ENCODE assay signal across 8 mouse cellular contexts in genomic region chr12:44330216-44330719, GRCm38 (mm10). TPM values are rescaled to one million over a fixed set of nuclear protein-coding genes. Genes with fewer than 3 reads are reported as not detected.
A peak's percentile ranks its signal among the peaks of the same experiment; 100 is the strongest.
DNase-seq lines count a peak whose midpoint lies in the region; ATAC-seq and TF ChIP-seq lines count a peak whose summit lies in the region.

No protein-coding gene starts in this region.

- no peak for TF ChIP-seq CTCF in bone marrow macrophage, adult 2 months (IDR thresholded peaks at IDR 0.05; ENCODE audit: low read depth, low read length)

- peak overlapping the region; percentile 56 for H3K9ac ChIP-seq in kidney, embryonic 14.5 days (ENCODE audit: low read depth, low read length)
- H3K9ac ChIP-seq in liver, embryonic 15.5 days: no peak overlapping the region

- peaks cover 15% of the 10 kb centered on the region; the same call in 1 of the 2 replicates for H3K4me1 ChIP-seq in kidney, embryonic 14.5 days (ENCODE audit: control insufficient read depth, insufficient read depth, low read length)
- H3K4me1 ChIP-seq in bone marrow macrophage, adult 2 months (ENCODE audit: control insufficient read depth, insufficient read depth, low read length): peaks cover 4% of the 10 kb centered on the region
- peaks cover 41% of the 10 kb centered on the region for H3K4me1 ChIP-seq in forebrain, embryonic 10.5 days
- no peaks in the 10 kb centered on the region; the same call in 1 of the 2 replicates for H3K4me1 ChIP-seq in liver, embryonic 15.5 days (replicated peaks)

- peak overlapping the region; percentile 98 for H3K4me2 ChIP-seq in kidney, embryonic 14.5 days (replicated peaks; ENCODE audit: low read depth, low read length)
- H3K4me2 ChIP-seq in liver, embryonic 15.5 days: peak overlapping the region; percentile 72

- H3K27ac ChIP-seq in kidney, embryonic 14.5 days (ENCODE audit: low read depth, low read length): no peak overlapping the region
- H3K27ac ChIP-seq in bone marrow macrophage, adult 2 months (ENCODE audit: insufficient read depth, low read depth, low read length): no peak overlapping the region
- peak overlapping the region; percentile 87 for H3K27ac ChIP-seq in forebrain, embryonic 10.5 days
- no peak overlapping the region for H3K27ac ChIP-seq in liver, embryonic 15.5 days (replicated peaks)

- WGBS in kidney, embryonic 14.5 days: 3% methylated on average over 9 of the region's 9 CpGs
- under 1% methylated on average over 9 of the region's 9 CpGs for WGBS in forebrain, embryonic 10.5 days
- WGBS in liver, embryonic 15.5 days (ENCODE audit: insufficient replicate concordance): 2% methylated on average over 9 of the region's 9 CpGs

- DNase-seq in kidney, postnatal 25 days: no peak
- DNase-seq in forebrain, embryonic 10.5 days (ENCODE audit: extremely low spot score, low spot score): peak; percentile 34
- no peak for DNase-seq in thymus, postnatal 0 days (ENCODE audit: low spot score)
- no peak for DNase-seq in adrenal gland, adult 8-10 months
- DNase-seq in natural killer cell, adult 2 months (ENCODE audit: low spot score in 2 of 2): no peak

- peak overlapping the region; percentile 62 for H3K4me3 ChIP-seq in kidney, embryonic 14.5 days (ENCODE audit: low read length)
- peak overlapping the region; percentile 88 for H3K4me3 ChIP-seq in bone marrow macrophage, adult 2 months (ENCODE audit: insufficient read depth, low read length)
- peak overlapping the region; percentile 77 for H3K4me3 ChIP-seq in forebrain, embryonic 10.5 days
- H3K4me3 ChIP-seq in liver, embryonic 15.5 days (replicated peaks): no peak overlapping the region

- peaks cover 7% of the 10 kb centered on the region for H3K27me3 ChIP-seq in kidney, embryonic 14.5 days (ENCODE audit: control insufficient read depth, insufficient read depth, low read length)
- peaks cover 55% of the 10 kb centered on the region for H3K27me3 ChIP-seq in forebrain, embryonic 10.5 days (ENCODE audit: poor library complexity, severe bottlenecking)
- H3K27me3 ChIP-seq in liver, embryonic 15.5 days: peaks cover 49% of the 10 kb centered on the region

- TF ChIP-seq POLR2A in bone marrow macrophage, adult 2 months (IDR thresholded peaks at IDR 0.05; ENCODE audit: borderline replicate concordance, low read depth, low read length): no peak

- ATAC-seq in kidney, embryonic 14.5 days (ENCODE audit: low FRiP score, low TSS enrichment): no peak
- ATAC-seq in liver, embryonic 15.5 days (ENCODE audit: insufficient read depth): no peak

- H3K36me3 ChIP-seq in kidney, embryonic 14.5 days (ENCODE audit: control insufficient read depth, insufficient read depth, low read length): no peaks in the 10 kb centered on the region
- H3K36me3 ChIP-seq in forebrain, embryonic 10.5 days (replicated peaks): no peaks in the 10 kb centered on the region
- no peaks in the 10 kb centered on the region for H3K36me3 ChIP-seq in liver, embryonic 15.5 days (replicated peaks)

- no peaks in the 10 kb centered on the region for H3K9me3 ChIP-seq in kidney, embryonic 14.5 days (ENCODE audit: control insufficient read depth, low read length)
- no peaks in the 10 kb centered on the region for H3K9me3 ChIP-seq in forebrain, embryonic 10.5 days
- H3K9me3 ChIP-seq in liver, embryonic 15.5 days (replicated peaks): no peaks in the 10 kb centered on the region

RNA-seq across cellular contexts. Expression of gene Nrcam, which starts 1.6 kb away (rescaled TPM):
- polyA plus RNA-seq in kidney, embryonic 14.5 days (2014; fragmentation: Nextera tagmentation; extraction: Ambion mirVana): 7.0 and 12.3 TPM in 2 replicates
- 0.56 TPM in 1 of 2 replicates, not detected in the other for polyA plus RNA-seq in bone marrow macrophage, adult 2 months (2012; ENCODE audit: insufficient read depth, insufficient read length, missing spikeins)
- 19.4 and 22.6 TPM in 2 replicates for polyA plus RNA-seq in forebrain, embryonic 10.5 days (2016; fragmentation: Nextera tagmentation; extraction: Ambion mirVana)
- polyA plus RNA-seq in liver, embryonic 15.5 days (2015; fragmentation: Nextera tagmentation; extraction: Ambion mirVana): 0.20 and 0.36 TPM in 2 replicates
- 1.9 and 2.9 TPM in 2 replicates for polyA plus RNA-seq in thymus, postnatal 0 days (2015; fragmentation: Nextera tagmentation; extraction: Ambion mirVana)
- 10 to 100 TPM in 1 of 4 experiments, 1 to 10 TPM in 3; 3.4 to 14.9 (median 6.9) TPM for total RNA-seq in adrenal gland, adult 8-10 months (2022)
